Mouse (Mus musculus) spleen, adult 2 months (tissue): Measurements from ENCODE around the gene Lpcat3.

Source experiments
- CTCF ChIP-seq: fragments of 200-500 bp; IDR thresholded peaks from 2 replicates; pipeline ENCODE4 v1.5.1; 2011; ENCODE audit warnings: mild to moderate bottlenecking, inconsistent platforms; ENCODE audit not compliant: insufficient read depth, insufficient read length, insufficient replicate concordance; ENCODE audit errors: extremely low read depth
- POLR2A ChIP-seq: fragments of 200-500 bp; IDR thresholded peaks from 2 replicates; pipeline ENCODE4 v1.6.1; 2011; ENCODE audit warnings: low read depth, low read length, inconsistent platforms

- TF ChIP-seq CTCF: no peak
- no peak for TF ChIP-seq POLR2A
Observed at GRCm38 (mm10) chr6:124672100-124672499, 9.3 kb downstream of the Lpcat3 start.
